Mouse (Mus musculus) cortical plate, adult 2 months (tissue): Measurements from ENCODE around the gene Rela.

Source experiments
- CTCF ChIP-seq: fragments of 200-500 bp; IDR thresholded peaks from 2 replicates; pipeline ENCODE4 v1.5.1; 2011; ENCODE audit warnings: mild to moderate bottlenecking, control low read depth, low read length; ENCODE audit not compliant: insufficient read depth; ENCODE audit errors: extremely low read depth
- POLR2A ChIP-seq: fragments of 200-500 bp; IDR thresholded peaks from 2 replicates; pipeline ENCODE4 v1.6.1; 2011; ENCODE audit warnings: mild to moderate bottlenecking, low read length, control low read depth; ENCODE audit not compliant: insufficient read depth; ENCODE audit errors: extremely low read depth

- TF ChIP-seq CTCF (no peak), POLR2A (no peak)
These were observed 58.7 kb downstream of the Rela start for GRCm38 (mm10) chr19:5695849-5696462.
